Mouse (Mus musculus) myocyte (in vitro differentiated cells): ENCODE measurements at regions not wholly inside any gene's neighbourhood (a gene's known extent, or its start where the extent isn't known, plus 50 kb on each side); places are given as distances from the start of the nearest gene placed in this dataset.

Experiments
- CEBPB ChIP-seq: IDR thresholded peaks from 2 replicates; pipeline ENCODE4 v1.6.1; 2011; ENCODE audit warnings: mild to moderate bottlenecking, moderate library complexity; ENCODE audit not compliant: poor library complexity, insufficient read depth, severe bottlenecking
- E2F4 ChIP-seq: IDR thresholded peaks from one replicate; pipeline ENCODE4 v1.6.1; 2011; ENCODE audit warnings: mild to moderate bottlenecking, control low read depth, moderate library complexity; ENCODE audit not compliant: insufficient read depth
- MAX ChIP-seq: IDR thresholded peaks from one replicate; pipeline ENCODE4 v1.6.1; 2011; ENCODE audit warnings: low read depth, mild to moderate bottlenecking, control low read depth
- MYOD1 ChIP-seq, 3 experiments: IDR thresholded peaks; one replicate each; pipeline ENCODE4 v1.6.1; 2011; ENCODE audit warnings: control low read depth in 2 of 3, low read depth in 2 of 3, mild to moderate bottlenecking in 2 of 3, moderate library complexity in 1 of 3; ENCODE audit not compliant: insufficient read length in 2 of 3, control insufficient read depth in 1 of 3
- MYOG ChIP-seq, 3 experiments: IDR thresholded peaks; one replicate each; pipeline ENCODE4 v1.6.1; 2011; ENCODE audit warnings: control low read depth in 2 of 3, low read depth in 2 of 3, mild to moderate bottlenecking in 2 of 3; ENCODE audit not compliant: insufficient read length in 2 of 3, control insufficient read depth in 1 of 3, insufficient read depth in 1 of 3
- POLR2A ChIP-seq: IDR thresholded peaks from one replicate; pipeline ENCODE4 v1.6.1; 2011; ENCODE audit warnings: low read depth, mild to moderate bottlenecking, control low read depth, moderate library complexity; ENCODE audit not compliant: insufficient read length
- POLR2AphosphoS2 ChIP-seq: IDR thresholded peaks from one replicate; pipeline ENCODE4 v1.6.1; 2011; ENCODE audit warnings: low read depth, control low read depth; ENCODE audit not compliant: insufficient read length
- REST ChIP-seq: IDR thresholded peaks from one replicate; pipeline ENCODE4 v1.6.1; 2011; ENCODE audit warnings: mild to moderate bottlenecking, control low read depth, moderate library complexity; ENCODE audit not compliant: insufficient read depth, insufficient read length
- SRF ChIP-seq: IDR thresholded peaks from one replicate; pipeline ENCODE4 v1.6.1; 2011; ENCODE audit warnings: low read depth; ENCODE audit not compliant: control insufficient read depth, insufficient read length
- TCF12 ChIP-seq: IDR thresholded peaks from one replicate; pipeline ENCODE4 v1.6.1; 2011; ENCODE audit warnings: mild to moderate bottlenecking, control low read depth; ENCODE audit not compliant: poor library complexity, insufficient read depth, severe bottlenecking
- USF1 ChIP-seq: IDR thresholded peaks from one replicate; pipeline ENCODE4 v1.6.1; 2011; ENCODE audit warnings: low read depth, mild to moderate bottlenecking, control low read depth, moderate library complexity

DNA sequence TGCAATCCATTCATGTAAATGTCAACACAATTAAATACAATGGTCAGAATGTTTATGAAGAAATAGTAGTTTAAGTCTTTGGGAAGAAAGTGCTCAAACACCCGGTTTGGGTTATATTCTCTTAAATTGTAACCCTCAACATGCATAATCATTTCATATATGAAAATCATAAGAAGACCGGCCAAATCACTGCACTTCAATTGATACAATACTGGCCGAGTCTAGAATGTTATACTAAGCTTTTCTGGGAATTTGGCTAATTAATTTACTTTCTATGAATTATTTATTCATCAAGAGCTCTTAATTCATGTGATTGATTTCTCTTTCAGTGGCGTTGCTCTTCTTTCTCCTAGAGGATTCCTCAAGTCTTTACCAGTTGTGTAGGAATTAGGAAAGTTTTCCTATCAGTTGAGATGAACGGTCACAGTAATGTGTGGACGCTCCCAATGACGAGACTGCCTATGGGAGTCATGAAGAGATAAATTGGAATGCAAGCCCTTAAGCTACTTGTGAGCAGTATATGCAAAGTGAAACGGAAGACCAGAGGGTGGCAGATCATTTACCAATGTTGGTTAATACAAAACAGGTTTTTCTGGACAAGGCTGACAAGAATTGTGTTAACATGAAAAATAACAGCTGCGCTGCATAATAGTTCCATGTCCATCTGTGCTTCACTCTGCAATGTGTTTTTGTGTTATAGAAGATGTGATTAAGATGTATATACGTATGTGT is 219.7 kb downstream of the Zfp352 start:
- TF ChIP-seq TCF12 (no peak), POLR2A (no peak), USF1 (no peak), MAX (no peak), POLR2AphosphoS2 (no peak), CEBPB (no peak), SRF (no peak), MYOD1 (IDR thresholded peaks at IDR 0.05; ENCODE audit: control insufficient read depth in 1 of 3, insufficient read length in 2 of 3, low read depth in 2 of 3) (no peak), E2F4 (no peak), MYOG (IDR thresholded peaks at IDR 0.05; ENCODE audit: control insufficient read depth in 1 of 3, insufficient read depth in 1 of 3, insufficient read length in 2 of 3, low read depth in 2 of 3) (no peak), REST (no peak)
